Mouse (Mus musculus): ENCODE data around the gene Atr.

DNA sequence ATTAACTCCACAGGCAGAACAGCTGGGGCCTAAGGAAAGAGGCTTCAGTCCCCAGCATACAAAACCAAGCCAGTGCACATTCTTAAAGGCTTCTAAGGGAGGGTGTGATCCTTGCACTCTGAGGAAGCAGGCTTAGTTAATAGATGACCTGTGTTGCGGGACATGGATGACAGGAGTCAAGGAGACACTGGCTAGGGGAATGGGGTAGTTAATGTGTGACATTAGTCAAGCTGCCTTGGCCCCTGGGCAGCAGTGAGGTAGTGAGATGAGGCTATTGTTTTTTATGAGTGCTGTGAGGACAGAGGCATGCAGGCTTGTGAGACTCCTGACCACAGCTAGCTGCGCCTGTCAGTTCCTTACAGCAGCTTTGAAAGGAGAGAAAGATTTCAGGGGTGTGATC is 2.5 kb upstream of the Atr start:
- no peak for TF ChIP-seq POLR2A (IDR thresholded peaks at IDR 0.05; ENCODE audit: low read depth, low read length)
- TF ChIP-seq CTCF (conservative IDR thresholded peaks at IDR 0.05; ENCODE audit: insufficient read depth, insufficient read length, low read depth, low read length), result no peak
